Mouse (Mus musculus): ENCODE measurements around the gene Gm9044. TPM values are rescaled to one million over a fixed set of nuclear protein-coding genes. Genes with fewer than 3 reads are reported as not detected.
A peak's percentile ranks its signal among the peaks of the same experiment; 100 is the strongest.
"Not testable (repeated sequence)": the region's sequence is repeated elsewhere in the genome, so short reads cannot be mapped to it uniquely, and the experiment has no call there.

The Gm9044 gene
- polyA plus RNA-seq, 1 experiment from 2014 or later: not detected

GRCm38 (mm10) chr10:118282565-118282964 lies 49.6 kb downstream of the Gm9044 start:
- ATAC-seq (ENCODE audit: insufficient number of reproducible peaks, low FRiP score, low TSS enrichment, low read depth): peak; percentile 47
- not testable (repeated sequence) for H3K9ac ChIP-seq; H3K27ac ChIP-seq (replicated peaks); H3K4me1 ChIP-seq; H3K4me2 ChIP-seq (replicated peaks); H3K4me3 ChIP-seq (replicated peaks); H3K9me3 ChIP-seq (replicated peaks); H3K27me3 ChIP-seq; H3K36me3 ChIP-seq
- 63% methylated on average over 7 of the region's 7 CpGs for WGBS

Other genes with a start within 250 kb of the Gm9044 start
- gene Mdm1, start 190.6 kb downstream of the Gm9044 start, polyA plus RNA-seq (2015; fragmentation: Nextera tagmentation; extraction: Ambion mirVana): 32.6 and 42.1 TPM in 2 replicates
- not detected in 2 replicates for gene Il22, start 127.5 kb downstream of the Gm9044 start, polyA plus RNA-seq (2015; fragmentation: Nextera tagmentation; extraction: Ambion mirVana)
- not detected in 2 replicates for gene Gm32717, start 91.6 kb downstream of the Gm9044 start, polyA plus RNA-seq (2015; fragmentation: Nextera tagmentation; extraction: Ambion mirVana)
- not detected in 2 replicates for gene Gm32802, start 73.7 kb downstream of the Gm9044 start, polyA plus RNA-seq (2015; fragmentation: Nextera tagmentation; extraction: Ambion mirVana)
- gene Iltifb, start 37.4 kb downstream of the Gm9044 start, polyA plus RNA-seq (2015; fragmentation: Nextera tagmentation; extraction: Ambion mirVana): not detected in 2 replicates
- not detected in 2 replicates for gene Gm9040, start 5.4 kb downstream of the Gm9044 start, polyA plus RNA-seq (2015; fragmentation: Nextera tagmentation; extraction: Ambion mirVana)
- gene Gm9045, start 5.4 kb upstream of the Gm9044 start, polyA plus RNA-seq (2015; fragmentation: Nextera tagmentation; extraction: Ambion mirVana): 0.18 TPM in 1 of 2 replicates, not detected in the other
- not detected in 2 replicates for gene Gm9046, start 10.8 kb upstream of the Gm9044 start, polyA plus RNA-seq (2015; fragmentation: Nextera tagmentation; extraction: Ambion mirVana)
- gene Gm9048, start 16.3 kb upstream of the Gm9044 start, polyA plus RNA-seq (2015; fragmentation: Nextera tagmentation; extraction: Ambion mirVana): not detected in 2 replicates
- 0.18 TPM in 1 of 2 replicates, not detected in the other for gene Gm9049, start 21.7 kb upstream of the Gm9044 start, polyA plus RNA-seq (2015; fragmentation: Nextera tagmentation; extraction: Ambion mirVana)
- gene Ifng, start 108.6 kb upstream of the Gm9044 start, polyA plus RNA-seq (2015; fragmentation: Nextera tagmentation; extraction: Ambion mirVana): not detected in 2 replicates

All from embryonic facial prominence, embryonic 15.5 days (tissue).